Mouse (Mus musculus): ENCODE results near the gene Ric8b.

DNA sequence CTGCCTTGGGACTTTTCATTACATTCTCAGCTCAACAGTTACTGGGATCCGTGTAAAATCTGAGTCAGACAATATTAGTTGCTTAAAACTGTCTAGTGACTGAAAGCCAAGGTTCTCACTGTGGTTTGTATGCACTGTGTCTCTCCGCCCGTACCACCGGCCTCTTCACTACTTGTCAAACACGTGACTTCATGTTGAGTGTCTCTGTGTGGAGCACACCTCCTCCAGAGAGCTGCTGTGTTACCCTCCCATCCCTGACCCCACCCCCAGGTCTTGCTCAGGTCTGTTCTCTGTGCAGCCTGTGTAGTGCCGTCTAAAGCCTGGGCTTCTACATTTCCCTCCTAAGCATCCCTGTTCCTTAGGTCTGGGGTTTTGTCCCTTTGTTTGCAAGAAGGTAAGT is 79.0 kb downstream of the Ric8b start:
- TF ChIP-seq E2F4 (IDR thresholded peaks at IDR 0.05; ENCODE audit: insufficient read depth) (no peak), POLR2AphosphoS2 (IDR thresholded peaks at IDR 0.05; ENCODE audit: insufficient read length, low read depth) (no peak), USF1 (IDR thresholded peaks at IDR 0.05; ENCODE audit: low read depth) (no peak), POLR2A (IDR thresholded peaks at IDR 0.05; ENCODE audit: insufficient read length, low read depth) (no peak)
